Mouse (Mus musculus): Measurements from ENCODE around the gene Tesk2.
A peak's percentile ranks its signal among the peaks of the same experiment; 100 is the strongest.
"Not testable (repeated sequence)": the region's sequence is repeated elsewhere in the genome, so short reads cannot be mapped to it uniquely, and the experiment has no call there.

Gene Tesk2

DNA sequence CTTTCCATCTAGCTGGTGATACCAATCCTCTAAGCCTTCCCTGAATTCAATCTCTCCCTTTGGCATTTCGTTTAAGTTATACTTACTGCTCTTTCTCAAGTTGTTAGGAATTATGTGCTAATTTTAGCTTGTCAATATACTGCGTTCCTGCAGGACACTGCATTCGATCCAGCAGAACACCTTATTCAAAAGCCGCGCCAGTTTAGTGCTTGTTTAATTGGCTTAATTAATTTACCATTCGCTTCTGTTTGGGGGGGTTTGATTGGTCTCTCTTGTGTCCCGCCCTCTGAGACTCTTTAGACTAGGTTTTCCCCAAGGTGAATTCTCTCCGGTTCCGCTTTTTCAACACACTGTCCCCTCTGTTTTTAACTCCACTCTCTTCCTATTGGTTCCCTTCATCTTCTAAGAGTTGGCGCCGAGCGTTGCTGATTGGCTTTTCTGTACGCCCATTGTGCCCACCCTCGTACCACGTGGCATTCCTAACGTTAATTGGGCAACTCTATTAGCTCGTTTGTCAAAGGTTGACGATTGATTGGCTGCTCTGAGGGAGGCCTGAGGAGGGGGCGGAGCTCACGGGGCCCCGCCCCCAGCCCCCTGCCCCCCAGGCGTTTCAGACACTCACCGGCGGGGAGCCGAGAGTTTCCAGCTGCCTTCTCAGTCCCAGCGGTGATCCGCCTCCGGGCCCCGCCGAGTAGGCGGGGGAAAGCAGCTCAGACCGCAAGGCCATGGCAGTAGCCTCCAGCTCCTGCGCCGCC lies at the start of gene Tesk2:
TSS of gene Tesk2 (plus strand) at position 606 of the 755 bp plus-strand sequence.
- peak; percentile 97 for DNase-seq

- peak; percentile 78 for DNase-seq
Measured at GRCm38 (mm10) chr4:116672785-116673184, 48.0 kb upstream of the Tesk2 start.

DNA sequence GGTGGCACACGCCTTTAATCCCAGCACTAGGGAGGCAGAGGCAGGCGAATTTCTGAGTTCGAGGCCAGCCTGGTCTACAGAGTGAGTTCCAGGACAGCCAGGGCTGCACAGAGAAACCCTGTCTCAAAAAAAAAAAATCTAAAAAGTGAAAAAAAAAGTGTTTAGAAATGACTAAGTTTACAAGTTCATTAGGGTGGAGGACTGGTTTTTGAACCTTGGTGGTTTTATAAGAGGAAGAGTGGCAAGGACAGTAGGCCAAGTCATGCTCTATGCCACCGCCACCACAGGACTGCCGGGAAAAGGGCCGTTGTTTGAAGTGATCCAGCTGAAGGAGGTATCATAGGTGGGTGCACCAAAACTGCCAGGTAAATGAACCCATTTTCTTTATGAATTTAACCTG lies 46.0 kb upstream of the Tesk2 start:
- not testable (repeated sequence) for DNase-seq

- no peak for DNase-seq
Measured at GRCm38 (mm10) chr4:116676027-116676426, 44.7 kb upstream of the Tesk2 start.

- DNase-seq, result no peak
Measured at GRCm38 (mm10) chr4:116677808-116678207, 42.9 kb upstream of the Tesk2 start.

DNA sequence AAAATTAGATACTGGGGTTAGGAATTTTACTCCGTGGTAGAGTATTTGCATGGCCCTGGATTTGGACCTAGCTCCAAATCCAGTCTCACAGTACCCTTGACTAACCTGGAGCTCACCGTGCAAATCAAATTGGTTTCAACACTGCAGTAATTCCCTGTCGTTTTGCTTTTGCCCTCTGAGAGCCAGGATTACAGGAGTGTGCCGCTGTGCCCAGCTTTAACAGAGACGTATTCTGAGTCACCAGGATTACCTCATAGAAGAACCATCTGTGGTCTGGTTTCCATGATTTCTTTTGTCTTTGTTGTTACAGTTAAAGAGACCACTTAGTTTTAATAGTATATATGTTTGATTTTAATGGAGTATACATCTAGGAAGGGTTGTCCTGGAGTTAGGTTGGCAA lies 41.6 kb upstream of the Tesk2 start:
- DNase-seq, result no peak

- not testable (repeated sequence) for DNase-seq
Measured at GRCm38 (mm10) chr4:116680521-116680920, 40.2 kb upstream of the Tesk2 start.

GRCm38 (mm10) chr4:116683957-116684356 lies 36.8 kb upstream of the Tesk2 start:
- DNase-seq, result no peak

GRCm38 (mm10) chr4:116684665-116685064 lies 36.1 kb upstream of the Tesk2 start:
- DNase-seq, result no peak

GRCm38 (mm10) chr4:116685402-116686061 lies 35.2 kb upstream of the Tesk2 start, which contains the start of gene Prdx1:
Prdx1 (plus strand) TSS chr4:116685544.
- peak; percentile 98 for DNase-seq

GRCm38 (mm10) chr4:116687041-116687440 lies 33.7 kb upstream of the Tesk2 start:
- DNase-seq, result no peak

DNA sequence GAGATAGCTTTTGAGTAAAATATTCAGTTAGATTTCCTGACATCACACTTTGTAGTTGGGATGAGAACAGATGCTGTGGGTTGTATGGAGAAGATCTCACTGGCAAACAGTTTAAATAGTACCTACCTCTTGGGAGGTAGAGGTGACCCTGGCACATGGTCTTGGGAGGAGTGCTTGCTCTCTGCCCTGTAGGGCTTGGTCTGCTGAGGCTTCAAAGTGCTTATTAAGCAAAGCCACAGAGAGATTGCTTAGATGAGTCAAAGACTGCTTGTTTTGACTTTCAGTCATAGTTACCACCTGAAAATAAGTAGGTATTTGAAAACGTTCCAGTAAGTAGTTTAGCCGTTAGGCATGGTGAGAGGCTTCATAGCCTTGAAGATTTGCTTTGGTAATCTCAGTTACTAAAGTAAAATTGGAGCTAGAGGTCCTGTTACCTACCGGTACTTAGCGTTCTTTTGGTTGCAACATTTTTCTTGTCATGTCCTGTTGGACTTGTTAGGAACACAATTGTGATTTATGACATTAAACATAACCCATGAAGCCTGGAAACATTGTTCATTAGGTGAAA lies 31.4 kb upstream of the Tesk2 start:
- no peak for DNase-seq

DNA sequence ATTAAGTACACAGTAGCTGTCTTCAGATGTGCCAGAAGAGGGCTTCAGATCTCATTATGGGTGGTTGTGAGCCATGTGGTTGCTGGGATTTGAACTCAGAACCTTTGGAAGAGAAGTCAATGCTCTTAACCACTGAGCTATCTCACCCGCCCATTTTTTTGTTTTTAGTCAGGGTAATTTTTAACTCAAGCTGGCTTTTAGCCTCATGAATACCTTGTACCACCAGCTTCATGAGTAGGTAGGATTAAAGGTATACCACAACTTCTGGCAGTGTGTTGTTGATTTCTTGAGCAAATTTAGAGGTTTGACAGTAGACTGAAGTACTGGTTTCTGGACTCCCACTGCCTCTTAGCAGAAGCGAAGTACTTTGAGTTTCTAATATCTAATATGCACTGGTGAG lies 28.6 kb upstream of the Tesk2 start:
- no peak for DNase-seq

DNA sequence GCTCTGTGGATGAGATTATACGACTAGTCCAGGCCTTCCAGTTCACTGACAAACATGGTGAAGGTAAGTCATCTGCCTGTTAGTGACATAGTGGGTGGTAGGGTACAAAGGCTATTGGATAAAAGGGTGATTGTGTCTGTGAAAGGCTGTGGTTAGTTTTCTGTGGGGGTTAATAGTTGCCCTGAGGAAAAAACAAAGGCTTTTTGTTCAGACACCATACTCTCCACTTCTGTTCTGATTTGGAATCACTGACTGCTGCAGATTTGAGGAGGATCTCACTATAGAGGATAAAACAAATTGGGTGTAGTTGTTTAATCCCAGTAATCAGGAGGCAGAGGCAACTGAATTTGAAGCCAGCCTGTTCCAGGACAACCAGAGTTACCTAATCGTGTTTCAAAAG lies 27.0 kb upstream of the Tesk2 start:
- no peak for DNase-seq

DNA sequence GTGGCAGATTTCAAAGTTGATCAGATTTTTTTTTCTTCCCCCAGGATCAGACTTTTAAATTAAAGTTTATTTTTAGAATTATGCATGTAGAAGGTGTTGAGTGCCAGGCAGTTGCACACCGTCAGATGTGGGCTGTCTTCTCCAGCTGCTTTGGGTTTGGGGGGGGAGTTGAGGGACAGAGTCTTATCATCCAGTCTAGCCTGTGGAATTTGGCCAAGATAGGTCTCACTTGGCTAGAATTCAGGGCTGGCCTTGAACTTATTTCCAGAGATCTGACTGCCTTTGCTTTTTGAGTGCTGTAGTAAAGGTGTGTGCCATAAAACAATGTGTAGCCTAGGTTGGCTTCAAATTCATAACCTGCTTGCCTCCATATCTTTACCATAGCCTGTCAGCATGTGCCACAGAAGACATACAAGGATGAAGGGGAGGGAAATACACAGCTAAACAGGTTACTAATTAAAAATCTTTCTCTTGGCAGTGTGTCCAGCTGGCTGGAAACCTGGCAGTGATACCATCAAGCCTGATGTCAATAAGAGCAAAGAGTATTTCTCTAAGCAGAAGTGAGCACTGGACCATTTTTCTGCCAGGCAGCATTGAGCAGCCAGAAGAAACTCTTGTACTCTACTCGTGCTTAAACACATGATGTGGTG lies 21.9 kb upstream of the Tesk2 start:
- no peak for DNase-seq

DNA sequence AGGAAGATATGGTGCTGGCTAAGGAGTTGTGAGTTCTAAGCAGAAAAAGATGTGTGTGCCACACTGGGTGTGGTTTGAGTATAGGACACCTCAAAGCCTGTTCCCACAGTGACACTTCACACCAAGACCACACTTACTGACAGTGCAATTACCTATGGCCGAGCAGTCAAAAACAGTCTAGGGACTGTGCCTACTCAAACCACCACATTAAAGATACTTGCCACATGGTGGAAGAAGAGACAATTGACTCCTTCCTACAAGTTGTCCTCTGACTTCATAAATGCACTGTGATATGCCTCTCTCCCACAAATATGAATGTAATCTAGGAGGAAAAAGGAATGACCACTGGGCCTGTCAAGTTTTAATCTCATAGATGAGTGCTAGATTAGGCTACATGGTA lies 19.8 kb upstream of the Tesk2 start:
- no peak for DNase-seq

- peak; percentile 86 for DNase-seq
Measured at GRCm38 (mm10) chr4:116703804-116704203, 16.9 kb upstream of the Tesk2 start.

- DNase-seq, result no peak
Measured at GRCm38 (mm10) chr4:116707666-116708065, 13.1 kb upstream of the Tesk2 start.

- DNase-seq, result peak; percentile 96
Measured at GRCm38 (mm10) chr4:116708201-116708764, 12.5 kb upstream of the Tesk2 start, which contains the start of the genes Mmachc and Ccdc163. Mmachc (minus strand) TSS chr4:116708406. Ccdc163 (plus strand) TSS chr4:116708509.

- DNase-seq, result no peak
Measured at GRCm38 (mm10) chr4:116708791-116709390, 11.9 kb upstream of the Tesk2 start.

DNA sequence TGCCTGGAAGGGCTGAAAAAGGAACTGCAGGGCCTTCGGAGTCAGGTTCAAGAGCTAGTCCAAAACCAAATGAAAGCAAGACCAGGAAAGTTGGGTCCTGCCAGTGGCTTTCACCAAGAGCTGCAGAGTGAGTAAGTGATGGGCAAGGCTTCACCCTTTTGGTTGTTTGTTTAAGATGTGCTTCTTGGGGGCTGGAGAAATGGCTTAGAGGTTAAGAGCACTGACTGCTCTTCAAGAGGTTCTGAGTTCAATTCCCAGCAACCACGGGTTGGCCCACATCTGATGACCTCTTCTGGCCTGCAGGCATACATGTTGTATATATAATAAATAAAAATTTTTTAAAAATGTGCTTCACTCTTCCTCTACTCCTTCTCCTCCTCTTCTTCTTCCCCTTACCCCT lies 10.6 kb upstream of the Tesk2 start:
- no peak for DNase-seq

DNA sequence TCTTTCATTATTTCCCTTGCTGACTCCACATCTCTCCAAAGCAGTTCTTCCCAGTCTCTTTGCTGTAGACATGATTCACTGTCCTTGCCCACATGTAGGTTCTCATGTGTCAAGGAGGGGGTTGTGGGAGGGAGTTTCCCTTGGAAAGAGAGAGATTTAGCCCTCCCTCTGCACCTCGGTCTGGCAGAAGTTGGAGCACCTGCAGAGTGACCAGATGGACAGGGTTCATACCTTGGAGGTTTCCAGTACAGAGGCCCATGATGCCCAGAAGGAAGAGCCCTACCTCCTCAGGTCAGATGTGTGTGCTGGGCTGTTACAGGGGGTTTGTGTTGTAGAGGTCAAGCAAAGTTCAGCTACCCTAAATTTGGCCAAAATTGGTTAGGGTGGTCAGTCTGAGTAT lies 8.2 kb upstream of the Tesk2 start:
- DNase-seq, result no peak

- peak; percentile 81 for DNase-seq
Measured at GRCm38 (mm10) chr4:116719396-116719795, 1.4 kb upstream of the Tesk2 start.
